Comparison of ENCODE assay signal across 15 mouse cellular contexts in genomic region chr6:98991900-98992771, GRCm38 (mm10).
A peak's percentile ranks its signal among the peaks of the same experiment; 100 is the strongest.
DNase-seq lines count a peak whose midpoint lies in the region; ATAC-seq and TF ChIP-seq lines count a peak whose summit lies in the region.
"Had no signal": no experiment of that assay in that cellular context is flagged by ENCODE, and none has a peak within 500 bp of the region (broad histone marks: within the 10 kb centered on the region; RNA-seq: fewer than 3 reads in every experiment).

No protein-coding gene starts in this region.

- H3K27ac ChIP-seq in heart, embryonic 10.5 days = peak overlapping the region; percentile 77; the same call in 1 of the 2 replicates
- 0 out of 2 replicates have a peak overlapping the region, but pooled peaks have one; percentile 12 for H3K27ac ChIP-seq in liver, postnatal 0 days (ENCODE audit: low read depth)
- H3K27ac ChIP-seq: forebrain, embryonic 12.5 days; intestine, embryonic 15.5 days; kidney, embryonic 15.5 days; midbrain, embryonic 15.5 days had no signal

- no peak for ATAC-seq in liver, postnatal 0 days
- ATAC-seq: intestine, embryonic 15.5 days; midbrain, embryonic 15.5 days had no signal

- peaks cover 18% of the 10 kb centered on the region; the same call in 1 of the 2 replicates for H3K36me3 ChIP-seq in heart, embryonic 10.5 days
- no peaks in the 10 kb centered on the region; the same call in none of the 2 replicates for H3K36me3 ChIP-seq in liver, postnatal 0 days (replicated peaks; ENCODE audit: insufficient read depth, low read length)
- H3K36me3 ChIP-seq: forebrain, embryonic 12.5 days; intestine, embryonic 15.5 days; kidney, embryonic 15.5 days; midbrain, embryonic 15.5 days had no signal

- intact Hi-C loops in heart, postnatal 10 days (cut with DNase I) = no loop called here
- intact Hi-C loops in left cerebral cortex, postnatal 25 days (cut with DNase I) = no loop called here

- H3K4me3 ChIP-seq in heart, embryonic 10.5 days = no peak overlapping the region
- H3K4me3 ChIP-seq in liver, postnatal 0 days (ENCODE audit: low read depth, low read length) = no peak overlapping the region
- H3K4me3 ChIP-seq: forebrain, embryonic 12.5 days; intestine, embryonic 15.5 days; kidney, embryonic 15.5 days; midbrain, embryonic 15.5 days had no signal

- TF ChIP-seq CTCF in liver, postnatal 0 days (IDR thresholded peaks at IDR 0.05; ENCODE audit: low read depth) = no peak

- H3K9ac ChIP-seq in liver, postnatal 0 days (replicated peaks) = no peak overlapping the region
- H3K9ac ChIP-seq: forebrain, embryonic 12.5 days; intestine, embryonic 15.5 days; kidney, embryonic 15.5 days; midbrain, embryonic 15.5 days had no signal

- H3K4me1 ChIP-seq in heart, embryonic 10.5 days = peaks cover 67% of the 10 kb centered on the region
- H3K4me1 ChIP-seq in liver, postnatal 0 days (ENCODE audit: insufficient read depth) = peaks cover 37% of the 10 kb centered on the region

- TF ChIP-seq EP300 in liver, postnatal 0 days (IDR thresholded peaks at IDR 0.05; ENCODE audit: low read depth) = no peak

- WGBS in heart, embryonic 10.5 days = 72% methylated on average over 5 of the region's 5 CpGs
- 72% methylated on average over 5 of the region's 5 CpGs for WGBS in liver, postnatal 0 days (ENCODE audit: insufficient replicate concordance)

- no peaks in the 10 kb centered on the region for H3K27me3 ChIP-seq in heart, embryonic 10.5 days (ENCODE audit: insufficient read depth, poor library complexity, severe bottlenecking)
- no peaks in the 10 kb centered on the region for H3K27me3 ChIP-seq in liver, postnatal 0 days (ENCODE audit: insufficient read depth, low read length)
- H3K27me3 ChIP-seq: forebrain, embryonic 12.5 days; intestine, embryonic 15.5 days; kidney, embryonic 15.5 days; midbrain, embryonic 15.5 days had no signal

- no peak for DNase-seq in heart, embryonic 10.5 days (ENCODE audit: low spot score)
- DNase-seq in heart, postnatal 10 days = no peak
- no peak for DNase-seq in liver, postnatal 0 days
- no peak for DNase-seq in liver
- DNase-seq in CD4-positive, CD25-positive, alpha-beta regulatory T cell, adult 2 months (ENCODE audit: low read depth, low spot score) = peak; percentile 30
- DNase-seq in MEL-GATA-1-ER (ENCODE audit: extremely low read depth, low read depth) = peak; percentile 20
- DNase-seq in left cerebral cortex, postnatal 25 days (ENCODE audit: low spot score in 2 of 2) = no peak
- no peak for DNase-seq in thymus, postnatal 25 days
- DNase-seq: cerebellum, adult 11 months; cerebellum, postnatal 25 days had no signal

- no peaks in the 10 kb centered on the region for H3K9me3 ChIP-seq in heart, embryonic 10.5 days
- H3K9me3 ChIP-seq in liver, postnatal 0 days (ENCODE audit: low read length) = no peaks in the 10 kb centered on the region
- H3K9me3 ChIP-seq: forebrain, embryonic 12.5 days; intestine, embryonic 15.5 days; kidney, embryonic 15.5 days; midbrain, embryonic 15.5 days had no signal

- no peak overlapping the region for H3K4me2 ChIP-seq in liver, postnatal 0 days (ENCODE audit: low read depth, low read length)
- H3K4me2 ChIP-seq: forebrain, embryonic 12.5 days; intestine, embryonic 15.5 days; kidney, embryonic 15.5 days; liver, embryonic 11.5 days; midbrain, embryonic 15.5 days had no signal

Comparison
In these comparisons a context has a peak if more than half of its experiments do, and no peak if none do; other contexts are left out.
1. DNase-seq: peak in CD4-positive, CD25-positive, alpha-beta regulatory T cell, adult 2 months (single experiment) and MEL-GATA-1-ER (single experiment); none in heart, embryonic 10.5 days (single experiment), heart, postnatal 10 days (0 of 2), liver, postnatal 0 days (single experiment), liver (single experiment), left cerebral cortex, postnatal 25 days (0 of 2) and thymus, postnatal 25 days (single experiment).